Mouse (Mus musculus) left cerebral cortex, postnatal 4 days (tissue): ENCODE measurements around the gene Pet117. TPM values are rescaled to one million over a fixed set of nuclear protein-coding genes. Genes with fewer than 3 reads are reported as not detected.
"Not testable (repeated sequence)": the region's sequence is repeated elsewhere in the genome, so short reads cannot be mapped to it uniquely, and the experiment has no call there.

ENCODE experiments used
- DNase-seq: peaks from one replicate; pipeline ENCODE4 v3.0.0-alpha.2; 2022
- intact Hi-C: fragments of 180-260 bp; cut with DNase I; formaldehyde crosslinking; loops from one replicate; pipeline ENCODE4 v1.15.1; 2025
- total RNA-seq, 2 experiments: library from RNA; stranded (reverse); gene quantifications; 2 replicates each; pipeline ENCODE4 v1.2.3; 2021

The Pet117 gene
- total RNA-seq, result 1 to 10 TPM; 4.4 to 5.9 TPM

DNA sequence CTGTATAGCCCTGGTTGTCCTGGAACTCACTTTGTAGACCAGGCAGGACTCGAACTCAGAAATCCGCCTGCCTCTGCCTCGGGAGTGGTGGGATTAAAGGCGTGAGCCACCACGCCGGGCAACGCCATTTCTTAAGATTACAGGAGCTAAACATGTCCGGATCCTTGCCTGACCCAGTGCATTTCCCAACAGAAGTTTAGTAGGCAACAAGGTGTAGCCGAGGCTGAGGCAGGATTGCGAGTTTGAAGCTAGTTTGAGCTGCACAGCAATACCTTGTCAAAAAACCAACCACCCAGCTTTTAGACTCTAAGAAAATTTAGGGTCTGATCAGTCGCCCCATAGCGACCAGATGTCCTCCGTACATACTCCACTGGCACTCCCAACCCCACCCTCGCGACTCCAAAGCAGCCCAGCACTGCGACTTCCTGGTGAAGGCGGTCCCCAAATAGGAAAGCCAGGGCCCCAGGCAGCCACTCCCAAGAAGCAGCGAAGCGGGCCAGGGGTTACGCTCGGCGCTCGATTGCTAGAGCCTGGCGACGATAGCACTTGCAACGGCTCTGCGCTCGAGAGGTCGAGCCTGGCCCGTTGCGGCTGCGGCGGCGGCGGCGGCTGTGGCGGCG, at the start of gene Pet117, which contains the start of gene Kat14:
Pet117 (plus strand) TSS at position 597 of the 620 bp plus-strand sequence.
Kat14 (plus strand) TSS at position 584 of the 620 bp plus-strand sequence.
- intact Hi-C loops, result no loop called here
- DNase-seq, result peak; percentile 94

DNA sequence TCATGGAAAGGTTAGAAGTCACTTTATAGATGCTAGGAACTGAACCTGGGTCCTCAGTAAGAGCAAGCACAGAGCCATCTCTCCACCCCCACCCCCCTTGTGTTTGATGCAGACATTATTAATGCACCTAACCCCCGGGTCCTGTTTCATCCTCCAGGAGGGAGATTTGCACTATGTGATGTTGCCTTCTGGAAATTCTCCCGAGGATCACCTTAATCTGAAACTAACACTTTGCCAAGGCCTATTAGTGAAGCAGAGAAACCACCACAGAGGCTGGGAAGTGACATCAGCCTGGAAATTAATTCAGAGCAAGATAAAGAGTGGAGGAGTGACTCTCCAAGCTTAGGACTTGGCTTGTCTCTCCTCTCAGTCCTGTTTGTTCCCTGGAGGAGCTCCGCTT, 44.6 kb upstream of the Pet117 start:
- no peak for DNase-seq
- intact Hi-C loops, result no loop called here

DNA sequence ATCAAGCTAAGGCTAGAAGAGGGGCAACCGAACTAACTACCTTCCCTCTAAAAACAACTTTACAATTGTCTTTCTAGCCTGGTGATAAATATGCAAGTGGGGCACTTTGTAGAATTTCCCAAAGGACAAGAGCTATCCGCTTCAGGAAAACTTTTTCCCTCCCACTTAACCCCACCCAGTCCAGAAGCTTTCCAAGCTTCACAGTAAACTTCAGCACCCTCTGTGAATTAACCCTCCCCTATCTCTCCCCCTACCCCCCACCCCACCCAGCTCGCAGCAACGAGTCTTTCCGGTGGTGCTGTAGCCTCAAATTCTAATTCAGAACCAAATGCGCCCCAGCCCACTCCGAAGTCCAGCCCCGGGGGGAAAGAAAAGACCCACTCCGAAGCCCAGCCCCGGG, 39.3 kb upstream of the Pet117 start:
- DNase-seq, result no peak
- intact Hi-C loops, result no loop called here

DNA sequence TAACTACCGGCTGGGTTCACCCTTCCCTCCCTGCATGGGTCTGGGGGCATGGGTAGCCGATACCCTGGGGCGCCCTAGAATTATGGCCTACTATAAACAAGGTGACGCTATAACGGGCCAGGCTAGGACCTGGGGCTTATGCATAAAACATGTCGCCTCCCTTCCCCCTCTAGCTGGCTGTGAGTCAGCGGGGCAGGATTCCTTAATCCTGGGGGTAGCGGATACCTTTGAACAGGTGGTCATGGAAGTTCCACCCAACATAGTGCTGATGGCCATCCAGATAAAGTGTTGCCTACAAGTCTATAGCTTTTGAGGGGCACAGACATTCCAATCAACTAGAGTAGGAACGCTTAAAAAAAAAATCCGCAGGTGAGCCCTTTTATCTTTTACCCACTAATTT, 38.9 kb upstream of the Pet117 start:
- intact Hi-C loops, result no loop called here
- no peak for DNase-seq

DNA sequence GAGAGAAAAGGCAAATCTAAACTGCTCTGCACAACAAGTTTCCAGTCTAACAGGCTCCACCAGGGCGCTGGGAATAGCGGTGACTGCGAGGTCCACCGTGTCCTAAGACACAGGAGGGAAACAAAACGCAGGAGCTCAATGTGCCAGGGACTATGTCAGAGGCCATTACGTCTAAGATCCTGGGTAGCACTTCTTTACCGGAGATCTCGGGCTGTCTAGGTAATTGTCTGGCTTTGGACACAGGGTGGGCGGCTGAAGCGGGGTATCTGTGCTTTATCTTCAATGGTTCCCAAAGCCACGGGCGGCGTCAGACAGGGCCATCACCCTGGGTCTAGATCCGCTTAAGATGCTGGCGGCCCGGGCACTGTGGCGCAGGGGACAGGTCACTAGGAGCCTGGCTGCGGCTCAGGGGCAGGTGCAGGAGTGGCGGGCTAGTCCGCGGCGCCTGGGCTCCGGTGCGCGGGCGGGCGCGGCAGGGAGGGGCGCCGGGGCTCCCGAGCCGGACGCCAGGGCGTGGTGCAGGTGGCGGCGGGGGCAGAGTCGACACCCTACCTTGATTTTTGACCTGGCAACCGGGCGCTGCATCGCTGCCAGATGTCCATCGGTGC, 38.3 kb upstream of the Pet117 start:
- DNase-seq, result no peak
- intact Hi-C loops, result no loop called here

DNA sequence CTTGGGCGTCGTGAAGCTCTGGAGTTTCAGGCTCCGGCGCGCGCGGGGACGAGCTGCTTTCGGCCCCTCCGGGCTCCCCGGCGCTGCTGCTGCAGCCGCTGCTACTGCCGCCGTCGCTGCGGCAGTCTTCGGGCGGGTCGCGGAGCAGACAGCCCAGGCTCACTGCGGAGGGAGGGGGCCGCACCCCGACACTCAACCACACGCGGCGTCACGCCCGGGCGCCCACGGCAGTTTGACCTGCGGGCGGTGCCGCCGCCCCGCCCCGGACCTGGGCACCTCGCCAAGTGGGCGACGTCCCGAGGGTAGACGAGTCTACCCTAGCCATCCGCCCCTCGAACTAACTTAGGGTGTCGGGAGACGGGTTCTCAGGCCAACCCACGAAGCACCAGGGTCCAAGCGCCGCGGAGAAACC, 37.8 kb upstream of the Pet117 start:
- intact Hi-C loops, result no loop called here

DNA sequence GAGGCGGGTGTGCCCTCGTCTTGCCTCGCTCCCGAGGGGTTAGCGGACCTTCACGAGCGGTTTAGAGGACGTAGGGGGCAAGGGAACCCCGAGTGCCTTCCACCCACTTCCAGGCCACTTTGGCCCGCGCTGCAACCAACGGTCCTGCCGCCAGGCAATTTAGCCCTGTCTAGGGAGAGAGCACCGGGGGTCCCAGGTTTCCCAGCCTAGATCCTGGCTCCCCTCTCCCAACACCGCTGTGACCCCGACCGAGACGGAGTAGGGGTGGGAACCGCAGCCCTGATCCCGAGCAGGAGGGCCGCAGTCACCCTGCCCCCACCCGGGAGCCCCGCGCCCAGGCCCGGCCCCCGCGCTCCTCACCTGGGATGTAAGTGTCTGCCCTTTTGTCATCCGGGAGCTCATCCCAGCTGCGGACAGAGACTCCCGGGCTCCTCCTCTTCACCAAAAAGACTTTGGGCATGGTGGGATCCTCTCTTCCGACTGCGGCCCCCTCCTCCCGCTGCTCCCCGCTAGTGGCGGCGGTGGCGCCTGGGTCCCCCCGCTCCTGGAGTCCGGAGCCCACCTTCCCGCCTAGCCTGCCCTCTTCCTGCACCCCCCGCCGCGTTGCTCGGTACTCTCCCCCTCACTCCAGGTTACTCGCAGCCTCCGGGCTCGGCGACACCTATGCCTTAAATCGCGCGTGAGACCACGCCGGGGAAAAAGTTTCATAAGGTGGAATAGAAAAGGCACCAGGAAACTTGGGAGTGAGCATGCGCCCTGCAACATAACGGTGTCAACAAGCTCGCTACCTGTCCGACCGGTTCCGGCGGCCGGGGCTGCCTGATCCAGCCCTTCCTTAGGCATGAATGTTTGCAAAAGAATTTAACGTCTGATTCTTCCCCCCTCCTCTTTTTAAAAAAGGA, 37.1 kb upstream of the Pet117 start, which contains the start of gene Ovol2:
Ovol2 (minus strand) TSS at position 746 of the 902 bp plus-strand sequence.
- intact Hi-C loops, result no loop called here
- peak; percentile 6 for DNase-seq

More for the DNA sequence above, 37.8 kb upstream of the Pet117 start:
- DNase-seq, result peak; percentile 7

DNA sequence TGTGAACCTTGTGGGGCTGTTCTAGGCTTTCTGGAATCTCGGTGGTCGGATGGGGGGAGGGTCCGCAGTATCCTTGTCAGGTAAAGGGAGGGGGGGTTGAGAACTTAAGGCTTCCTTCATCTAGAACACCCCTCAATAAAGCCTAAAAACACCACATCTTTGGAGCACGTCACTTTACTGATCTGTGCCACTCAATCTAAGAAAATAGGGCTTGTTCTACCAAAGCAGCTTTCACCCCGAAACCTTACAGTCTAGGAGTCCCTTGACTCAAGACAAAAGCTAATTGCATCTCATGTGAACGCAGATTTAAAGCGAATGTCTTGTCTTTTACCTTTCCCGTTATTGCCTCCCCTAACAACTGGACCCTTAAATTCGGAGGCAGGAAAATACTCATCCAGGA, 36.3 kb upstream of the Pet117 start:
- intact Hi-C loops, result no loop called here
- DNase-seq, result no peak

DNA sequence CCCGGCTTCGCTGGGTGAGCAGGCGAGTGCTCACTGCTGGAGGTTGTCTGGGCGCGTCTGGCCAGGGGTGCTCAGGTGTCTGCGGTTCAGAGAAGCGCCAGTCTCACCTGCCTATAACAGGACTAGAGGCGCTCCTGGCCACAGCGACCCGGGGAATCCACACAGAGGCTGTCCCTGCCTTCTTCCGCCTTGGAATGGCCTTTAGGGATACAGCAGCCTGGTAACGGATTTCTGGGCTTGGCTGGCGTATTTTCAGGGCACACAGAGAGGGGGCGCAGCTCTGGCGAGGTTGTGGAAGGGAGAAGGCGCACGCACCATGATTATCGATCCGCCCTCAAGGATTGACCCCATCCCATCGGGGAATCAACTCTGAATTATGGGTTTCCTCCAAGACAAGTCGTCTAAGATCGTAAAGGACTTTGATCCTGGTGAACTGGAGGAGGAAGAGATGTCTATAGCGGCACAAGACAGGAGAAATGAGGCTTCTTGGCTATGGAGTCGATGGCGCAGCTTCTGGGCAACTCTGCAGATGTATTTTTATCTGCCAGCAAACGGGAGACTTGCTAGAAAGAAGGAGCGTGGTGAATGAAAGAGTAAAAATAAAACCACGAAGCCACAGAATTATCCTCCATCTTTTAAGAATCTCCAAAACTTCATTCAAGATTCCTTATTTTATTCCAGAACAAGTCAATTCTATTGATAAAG, 35.5 kb upstream of the Pet117 start:
- intact Hi-C loops, result no loop called here
- no peak for DNase-seq

DNA sequence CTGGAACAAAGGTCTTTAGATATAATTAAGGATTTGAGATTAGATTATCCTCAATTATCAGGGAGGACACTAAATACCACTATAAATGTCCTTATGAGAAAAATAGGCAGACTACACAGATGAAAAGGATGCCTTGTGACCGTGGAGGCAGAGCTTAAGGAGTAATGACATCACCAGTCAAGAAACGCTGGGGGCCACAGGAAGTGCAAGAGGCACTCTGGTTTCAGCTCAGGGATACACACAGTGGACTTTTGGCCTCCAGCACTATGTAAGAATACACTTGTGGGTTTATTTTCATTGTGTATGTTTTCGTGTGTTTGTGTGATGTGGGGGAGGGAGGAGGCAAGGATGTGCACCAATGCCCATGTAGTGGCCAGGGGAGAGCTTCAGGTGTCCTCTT, 31.6 kb upstream of the Pet117 start:
- DNase-seq, result no peak
- intact Hi-C loops, result no loop called here

DNA sequence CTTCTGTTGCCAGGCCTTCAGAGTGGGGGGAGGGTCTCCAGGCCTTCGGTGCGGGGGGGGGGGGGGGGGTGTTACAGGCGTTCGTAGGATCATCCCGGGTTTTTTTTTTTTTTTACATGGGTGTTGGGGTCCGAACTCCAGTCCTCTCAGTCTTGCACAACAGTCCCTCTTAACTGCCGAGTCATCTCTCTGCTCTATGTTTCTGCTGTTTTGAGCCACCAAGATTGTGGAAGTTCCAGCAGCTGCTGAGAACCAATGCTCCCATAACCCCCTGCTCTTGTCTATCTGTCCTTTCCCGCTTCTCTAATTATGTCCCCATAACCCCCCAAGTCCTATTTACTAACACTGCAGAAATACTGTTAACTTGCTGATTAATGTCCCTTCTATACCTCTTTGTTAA, 31.1 kb upstream of the Pet117 start:
- intact Hi-C loops, result no loop called here
- DNase-seq, result no peak

DNA sequence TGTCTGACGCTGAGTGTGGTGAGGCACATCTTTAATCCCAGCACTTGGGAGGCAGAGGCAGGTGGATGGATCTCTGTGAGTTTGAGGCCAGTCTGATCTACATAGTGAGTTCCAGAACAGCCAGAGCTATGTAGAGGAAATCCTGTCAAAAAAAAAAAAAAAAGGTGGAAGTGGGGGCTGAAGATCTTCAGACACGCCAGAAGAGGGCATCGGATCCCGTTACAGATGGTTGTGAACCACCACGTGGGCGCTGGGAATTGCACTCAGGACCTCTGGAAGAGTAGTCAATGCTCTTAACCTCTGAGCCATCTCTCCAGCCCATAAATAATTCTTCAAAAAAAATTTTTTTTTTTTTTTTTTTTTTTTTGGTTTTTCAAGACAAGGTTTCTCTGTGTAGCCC, 30.6 kb upstream of the Pet117 start:
- intact Hi-C loops, DNase-seq: not testable (repeated sequence)

DNA sequence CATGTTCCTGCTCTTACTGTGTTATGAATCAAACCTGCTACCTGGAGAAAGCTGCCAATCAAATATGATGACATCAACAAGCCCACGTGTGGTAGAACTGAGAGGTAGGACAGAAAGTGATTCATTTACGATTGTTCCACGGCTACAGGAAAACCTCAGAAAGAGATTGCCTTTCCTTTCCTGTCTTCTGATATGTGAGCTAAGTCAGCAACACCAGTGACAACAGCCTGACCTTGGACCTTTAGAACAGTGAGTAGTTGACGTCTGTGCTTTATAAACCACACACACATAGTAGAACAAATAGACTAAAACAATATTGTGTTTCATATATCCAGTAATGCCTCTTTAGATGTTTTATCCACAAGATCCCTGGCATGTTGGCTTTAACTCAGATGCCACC, 25.6 kb upstream of the Pet117 start:
- no peak for DNase-seq
- intact Hi-C loops, result no loop called here

DNA sequence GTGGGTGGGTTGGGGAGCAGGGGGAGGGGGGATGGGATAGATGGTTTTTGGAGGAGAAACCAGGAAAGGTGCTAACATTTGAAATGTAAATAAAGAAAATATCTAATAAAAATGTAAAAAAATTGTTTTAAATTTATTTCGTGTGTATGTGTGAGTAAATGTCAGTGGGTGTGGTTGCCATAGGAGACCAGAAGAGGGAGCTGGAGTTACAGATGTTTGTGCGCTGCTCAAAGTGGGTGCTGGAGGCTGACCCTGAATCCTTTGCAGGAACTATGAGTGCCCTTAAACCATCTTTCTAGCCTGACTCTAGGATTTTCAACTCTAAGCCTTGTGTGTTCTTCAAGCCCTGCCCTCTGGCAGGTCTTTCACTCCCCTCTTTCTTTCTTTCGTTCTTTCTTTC, 20.3 kb upstream of the Pet117 start:
- intact Hi-C loops, result no loop called here

DNA sequence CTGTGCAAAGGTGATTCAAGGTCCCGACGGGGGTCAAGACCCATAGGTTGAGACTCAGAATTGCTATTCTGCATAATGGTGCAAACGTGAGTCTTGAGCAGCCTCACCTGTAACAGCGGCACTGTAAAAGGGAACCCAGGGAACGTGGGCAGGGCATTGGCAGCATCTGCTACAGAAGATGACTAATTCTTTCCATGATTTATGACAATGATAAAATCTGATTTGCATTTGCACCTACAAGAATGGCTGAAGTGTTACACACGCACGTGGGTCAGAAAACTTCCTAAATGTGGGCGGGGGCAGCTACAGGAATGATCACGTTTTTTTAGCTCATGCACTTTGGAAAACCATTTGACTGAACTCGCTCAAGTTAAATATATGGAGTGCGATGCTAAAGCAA, 16.0 kb upstream of the Pet117 start:
- intact Hi-C loops, result no loop called here
- no peak for DNase-seq

More for the DNA sequence above, 20.3 kb upstream of the Pet117 start:
- DNase-seq, result no peak

DNA sequence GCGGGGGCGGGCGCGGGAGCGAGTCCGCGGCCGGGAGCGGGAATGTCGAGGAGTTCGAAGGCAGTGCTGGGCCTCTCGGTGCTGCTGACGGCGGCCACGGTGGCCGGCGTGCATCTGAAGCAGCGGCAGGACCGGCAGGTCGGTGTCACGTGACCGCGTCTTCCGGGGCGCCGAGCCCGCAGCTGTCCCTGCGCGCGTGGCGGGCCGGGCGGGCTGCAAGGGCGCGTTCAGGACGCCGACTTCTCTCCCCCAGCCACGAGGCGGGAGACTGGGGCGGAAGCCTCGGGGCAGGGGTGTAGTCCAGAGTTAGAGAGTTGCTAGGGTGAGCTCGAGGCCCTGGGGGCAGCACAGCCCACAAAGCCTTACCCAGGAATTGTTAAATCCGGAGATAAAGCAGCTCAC, 225 bp downstream of the Pet117 start:
- intact Hi-C loops, result no loop called here
- DNase-seq, result peak; percentile 69

DNA sequence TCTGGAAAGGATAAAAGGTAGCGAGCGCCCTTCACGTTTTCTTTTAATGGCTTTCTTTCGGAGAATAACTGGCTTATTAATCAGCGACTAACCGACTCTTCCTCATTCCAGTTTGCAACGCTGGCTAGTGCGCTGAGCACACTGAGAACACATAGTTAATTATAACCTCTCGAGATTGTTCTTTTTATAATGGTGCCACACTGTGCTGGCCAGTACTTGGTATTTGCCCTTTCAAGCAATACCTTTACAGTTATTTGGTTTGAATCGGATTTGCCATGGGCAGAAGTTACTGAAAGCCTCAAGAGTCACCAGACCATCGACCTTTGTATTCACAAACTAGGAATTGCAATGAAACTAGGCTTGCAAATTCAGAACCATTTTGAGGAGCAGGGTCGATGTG, 715 bp downstream of the Pet117 start:
- DNase-seq, result no peak
- intact Hi-C loops, result no loop called here

DNA sequence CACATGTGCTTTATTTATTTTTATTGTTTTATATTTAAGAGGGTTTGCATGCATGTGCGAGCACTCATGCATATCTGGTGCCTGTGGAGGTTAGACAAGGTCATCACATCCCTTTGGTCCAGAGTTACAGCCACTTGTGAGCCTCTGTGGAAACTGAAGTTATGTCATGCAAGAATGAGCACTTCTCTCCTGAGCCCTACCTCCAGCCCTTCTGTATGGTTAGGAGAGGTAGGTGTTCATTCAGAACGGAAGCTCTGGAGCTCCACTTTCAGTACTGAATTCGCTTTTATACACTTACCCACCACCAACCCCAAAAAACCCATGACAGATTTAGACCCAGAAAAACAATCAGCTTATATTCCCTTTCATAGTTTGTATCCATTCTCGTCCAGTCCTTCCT, 2.8 kb downstream of the Pet117 start:
- DNase-seq, result no peak
- intact Hi-C loops, result no loop called here

DNA sequence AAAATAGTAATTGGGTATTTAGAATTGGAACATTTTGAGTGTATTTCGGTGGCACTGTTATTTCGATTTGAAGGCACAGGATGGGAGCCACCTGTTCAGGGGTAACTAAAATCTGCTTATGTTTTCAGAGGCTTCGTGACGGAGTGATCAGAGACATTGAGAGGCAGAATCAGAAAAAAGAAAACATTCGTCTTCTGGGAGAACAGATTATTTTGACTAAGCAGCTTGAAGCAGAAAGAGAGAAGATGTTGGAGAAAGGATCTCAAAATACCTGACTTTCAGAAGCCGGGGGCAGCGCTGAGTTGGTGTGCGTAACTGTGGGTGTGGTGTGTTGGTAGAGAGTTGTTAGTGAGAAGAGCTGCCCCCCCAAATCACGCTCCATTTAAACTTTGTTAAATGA, 4.3 kb downstream of the Pet117 start:
- DNase-seq, result no peak
- intact Hi-C loops, result no loop called here

DNA sequence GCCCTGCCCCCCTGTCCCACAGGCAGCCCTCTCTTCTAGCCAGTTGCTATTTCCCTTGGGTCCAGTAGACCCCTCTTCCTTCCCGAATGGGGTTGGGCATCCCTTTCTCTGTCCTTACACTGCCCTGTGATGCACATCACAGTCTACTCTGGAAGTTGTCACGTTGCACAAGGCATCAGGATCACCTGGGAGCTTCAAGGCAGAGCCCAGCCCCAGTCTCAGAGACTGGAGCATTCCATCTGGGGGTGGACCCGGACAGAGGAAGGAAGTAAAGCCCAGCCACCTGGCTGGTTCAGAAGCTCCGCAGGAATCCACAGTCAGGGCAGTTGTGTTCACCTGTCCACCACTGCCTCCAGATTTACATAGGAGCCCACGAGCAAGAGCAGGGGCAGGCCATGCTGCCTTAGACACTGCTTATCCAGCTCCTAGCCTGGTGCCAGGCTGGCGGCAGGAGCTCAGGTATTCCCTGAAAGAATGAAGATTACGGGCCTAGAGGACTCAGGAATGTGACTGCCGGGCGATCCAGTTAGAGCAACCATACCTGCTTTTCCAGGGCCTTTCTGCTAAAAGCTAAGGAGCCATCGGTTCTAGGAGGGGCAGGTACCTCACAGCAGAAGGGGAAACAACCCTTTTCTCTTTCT, 6.4 kb downstream of the Pet117 start:
- DNase-seq, result no peak
- intact Hi-C loops, result no loop called here

DNA sequence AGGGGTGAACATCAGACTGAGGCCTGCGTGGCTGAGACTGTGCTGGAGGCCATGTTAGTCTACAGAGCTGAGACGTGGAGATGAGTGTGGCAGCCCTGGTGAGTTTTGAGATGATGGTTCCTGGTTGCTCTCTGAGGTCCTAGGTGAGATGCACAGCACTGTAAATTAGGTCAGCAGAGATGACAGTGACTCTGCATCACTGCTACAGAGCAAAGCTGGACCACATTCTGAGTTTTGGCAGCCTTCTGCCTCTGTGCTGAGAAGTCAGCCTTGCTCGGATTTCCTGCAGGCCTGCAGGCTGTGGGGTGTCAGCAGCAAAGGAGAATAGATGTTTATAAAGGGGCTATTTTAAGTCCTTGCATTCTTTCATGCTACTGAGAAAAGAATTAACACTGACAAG, 12.5 kb downstream of the Pet117 start:
- DNase-seq, result no peak
- intact Hi-C loops, result no loop called here
